Mouse (Mus musculus): ENCODE data around the gene Slc7a5. TPM values are rescaled to one million over a fixed set of nuclear protein-coding genes. Genes with fewer than 3 reads are reported as not detected.

Slc7a5 gene
- polyA plus RNA-seq, 1 experiment from 2014 or later = 10.5 TPM

- WGBS (ENCODE audit: insufficient replicate concordance) = 96% methylated on average over 9 of the region's 9 CpGs
- H3K27ac ChIP-seq (ENCODE audit: low read depth) = no peak overlapping the region
- peaks cover 70% of the 10 kb centered on the region for H3K36me3 ChIP-seq (replicated peaks; ENCODE audit: insufficient read depth, low read length)
- no peaks in the 10 kb centered on the region for H3K27me3 ChIP-seq (ENCODE audit: insufficient read depth, low read length)
- no peak for TF ChIP-seq EP300 (IDR thresholded peaks at IDR 0.05; ENCODE audit: low read depth)
- no peaks in the 10 kb centered on the region for H3K9me3 ChIP-seq (ENCODE audit: low read length)
- no peak overlapping the region for H3K4me2 ChIP-seq (ENCODE audit: low read depth, low read length)
- no peak overlapping the region for H3K4me3 ChIP-seq (ENCODE audit: low read depth, low read length)
- H3K9ac ChIP-seq (replicated peaks) = no peak overlapping the region
- DNase-seq (no peak), ATAC-seq (no peak)
- no peaks in the 10 kb centered on the region for H3K4me1 ChIP-seq (ENCODE audit: insufficient read depth)
These were observed 22.5 kb downstream of the Slc7a5 start for GRCm38 (mm10) chr8:121885001-121885400.

DNA sequence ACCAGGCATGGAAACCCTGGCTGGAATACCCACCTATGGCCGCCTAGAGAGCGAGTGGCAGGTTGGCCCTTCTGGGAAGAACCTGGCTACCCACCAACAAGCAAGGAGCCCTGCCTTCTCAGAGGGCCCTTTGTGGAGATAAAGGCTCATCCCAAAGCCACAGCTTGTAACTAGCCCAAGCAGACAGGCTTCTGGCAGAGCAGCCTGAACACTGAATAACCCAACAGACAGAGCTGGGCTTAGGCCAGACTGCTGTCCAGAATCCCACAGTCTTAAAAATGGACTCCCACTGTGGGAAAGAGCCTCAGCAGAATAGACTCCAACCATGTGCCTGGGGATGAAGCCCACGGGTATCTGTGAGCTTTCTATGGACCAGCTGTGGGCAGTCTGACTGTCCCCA is 23.3 kb downstream of the Slc7a5 start:
- H3K27me3 ChIP-seq (ENCODE audit: insufficient read depth, low read length) = no peaks in the 10 kb centered on the region
- no peak overlapping the region for H3K4me2 ChIP-seq (ENCODE audit: low read depth, low read length)
- H3K4me1 ChIP-seq (ENCODE audit: insufficient read depth) = no peaks in the 10 kb centered on the region
- H3K36me3 ChIP-seq (replicated peaks; ENCODE audit: insufficient read depth, low read length) = peaks cover 73% of the 10 kb centered on the region
- TF ChIP-seq CTCF (IDR thresholded peaks at IDR 0.05; ENCODE audit: low read depth) = no peak
- ATAC-seq = no peak
- DNase-seq = no peak
- H3K9ac ChIP-seq (replicated peaks) = no peak overlapping the region
- 92% methylated on average over 3 of the region's 3 CpGs for WGBS (ENCODE audit: insufficient replicate concordance)
- H3K4me3 ChIP-seq (ENCODE audit: low read depth, low read length) = no peak overlapping the region
- H3K9me3 ChIP-seq (ENCODE audit: low read length) = no peaks in the 10 kb centered on the region
- H3K27ac ChIP-seq (ENCODE audit: low read depth) = no peak overlapping the region

- Histone ChIP-seq H3K4me3 (ENCODE audit: low read depth, low read length) (no peak overlapping the region), H3K4me1 (ENCODE audit: insufficient read depth) (no peaks in the 10 kb centered on the region), H3K9ac (replicated peaks) (no peak overlapping the region), H3K4me2 (ENCODE audit: low read depth, low read length) (no peak overlapping the region), H3K36me3 (replicated peaks; ENCODE audit: insufficient read depth, low read length) (peaks cover 53% of the 10 kb centered on the region), H3K27ac (ENCODE audit: low read depth) (no peak overlapping the region), H3K9me3 (ENCODE audit: low read length) (no peaks in the 10 kb centered on the region), H3K27me3 (ENCODE audit: insufficient read depth, low read length) (no peaks in the 10 kb centered on the region)
- no peak for TF ChIP-seq EP300 (IDR thresholded peaks at IDR 0.05; ENCODE audit: low read depth)
- TF ChIP-seq CTCF (IDR thresholded peaks at IDR 0.05; ENCODE audit: low read depth) = no peak
- DNase-seq (no peak), ATAC-seq (no peak)
- WGBS (ENCODE audit: insufficient replicate concordance) = 93% methylated on average over 5 of the region's 5 CpGs
These were observed 25.6 kb downstream of the Slc7a5 start for GRCm38 (mm10) chr8:121881921-121882320.

GRCm38 (mm10) chr8:121880818-121881217 is 26.7 kb downstream of the Slc7a5 start:
- DNase-seq (no peak), ATAC-seq (no peak)
- Histone ChIP-seq H3K9ac (replicated peaks) (no peak overlapping the region), H3K4me2 (ENCODE audit: low read depth, low read length) (no peak overlapping the region), H3K27me3 (ENCODE audit: insufficient read depth, low read length) (no peaks in the 10 kb centered on the region), H3K4me1 (ENCODE audit: insufficient read depth) (peaks cover 2% of the 10 kb centered on the region; the same call in 1 of the 2 replicates), H3K9me3 (ENCODE audit: low read length) (no peaks in the 10 kb centered on the region), H3K4me3 (ENCODE audit: low read depth, low read length) (no peak overlapping the region), H3K27ac (ENCODE audit: low read depth) (no peak overlapping the region), H3K36me3 (replicated peaks; ENCODE audit: insufficient read depth, low read length) (peaks cover 42% of the 10 kb centered on the region)
- 82% methylated on average over 1 of the region's 1 CpGs for WGBS (ENCODE audit: insufficient replicate concordance)
- TF ChIP-seq CTCF (IDR thresholded peaks at IDR 0.05; ENCODE audit: low read depth) (no peak), EP300 (IDR thresholded peaks at IDR 0.05; ENCODE audit: low read depth) (no peak)

DNA sequence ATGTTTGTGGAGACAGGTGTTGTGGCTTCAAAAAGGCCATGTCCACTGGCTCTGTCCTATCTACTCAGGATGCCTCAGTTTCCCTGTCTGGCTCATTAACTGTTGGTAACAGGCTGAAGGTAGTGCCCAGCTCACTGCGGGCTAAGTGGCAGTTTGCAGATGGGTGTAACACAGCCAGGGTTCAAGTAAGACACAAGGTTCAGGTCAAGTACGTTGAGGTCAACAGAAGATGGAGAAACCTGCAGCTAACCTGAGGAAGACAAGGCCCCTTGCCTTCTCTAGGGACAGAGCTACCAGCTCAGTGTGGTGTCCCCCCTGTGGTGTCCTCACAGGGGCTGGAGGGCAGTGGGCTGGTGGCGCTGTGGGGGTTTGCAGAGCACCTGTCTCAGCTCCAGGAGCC is 27.8 kb downstream of the Slc7a5 start:
- ATAC-seq (no peak), DNase-seq (no peak)
- no peak overlapping the region for H3K9ac ChIP-seq (replicated peaks)
- no peak overlapping the region for H3K27ac ChIP-seq (ENCODE audit: low read depth)
- peaks cover 31% of the 10 kb centered on the region for H3K36me3 ChIP-seq (replicated peaks; ENCODE audit: insufficient read depth, low read length)
- H3K4me3 ChIP-seq (ENCODE audit: low read depth, low read length) = no peak overlapping the region
- no peak overlapping the region for H3K4me2 ChIP-seq (ENCODE audit: low read depth, low read length)
- H3K27me3 ChIP-seq (ENCODE audit: insufficient read depth, low read length) = no peaks in the 10 kb centered on the region
- H3K9me3 ChIP-seq (ENCODE audit: low read length) = no peaks in the 10 kb centered on the region
- WGBS (ENCODE audit: insufficient replicate concordance) = 95% methylated on average over 3 of the region's 3 CpGs
- peaks cover 10% of the 10 kb centered on the region for H3K4me1 ChIP-seq (ENCODE audit: insufficient read depth)
- no peak for TF ChIP-seq EP300 (IDR thresholded peaks at IDR 0.05; ENCODE audit: low read depth)
- no peak for TF ChIP-seq CTCF (IDR thresholded peaks at IDR 0.05; ENCODE audit: low read depth)

DNA sequence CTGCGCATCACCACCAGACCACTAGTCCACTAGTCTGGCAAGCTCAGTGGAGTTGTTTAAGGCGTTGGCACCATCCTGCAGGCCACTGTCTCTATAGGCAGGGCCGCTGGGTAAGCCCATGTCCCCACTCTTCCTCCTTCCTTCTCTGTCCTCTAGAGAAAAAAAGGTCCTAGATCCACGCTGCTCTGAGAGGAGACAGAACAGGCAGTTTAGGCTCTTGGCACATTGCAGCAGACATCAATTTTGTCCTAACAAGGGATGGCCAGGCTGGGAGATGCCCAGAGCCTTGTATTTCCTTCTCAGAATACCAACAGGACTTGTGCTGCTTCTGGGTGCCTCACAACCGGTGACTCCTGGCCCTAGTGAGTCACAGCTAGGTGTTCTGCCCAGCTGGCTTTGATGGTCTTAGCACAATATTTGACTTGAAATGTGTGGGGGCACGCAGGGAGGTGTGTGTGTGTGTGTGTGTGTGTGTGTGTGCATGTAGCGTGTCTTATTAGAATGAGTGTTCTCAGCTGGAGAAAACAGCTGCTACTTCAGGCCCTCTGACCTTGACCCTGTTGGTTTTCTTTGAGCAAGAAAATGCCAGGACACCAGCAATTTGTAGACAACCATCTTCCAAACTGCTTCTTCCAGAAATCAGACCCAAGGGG is 29.5 kb downstream of the Slc7a5 start:
- 84% methylated on average over 7 of the region's 7 CpGs for WGBS (ENCODE audit: insufficient replicate concordance)

More for the DNA sequence above, 29.5 kb downstream of the Slc7a5 start:
- H3K4me3 ChIP-seq (ENCODE audit: low read depth, low read length) = no peak overlapping the region
- peaks cover 11% of the 10 kb centered on the region for H3K4me1 ChIP-seq (ENCODE audit: insufficient read depth)
- DNase-seq (no peak), ATAC-seq (no peak)
- H3K27me3 ChIP-seq (ENCODE audit: insufficient read depth, low read length) = 0 out of 2 replicates have a peak, but pooled peaks cover under 1% of the 10 kb centered on the region
- H3K9me3 ChIP-seq (ENCODE audit: low read length) = no peaks in the 10 kb centered on the region
- H3K9ac ChIP-seq (replicated peaks) = no peak overlapping the region
- no peak overlapping the region for H3K27ac ChIP-seq (ENCODE audit: low read depth)
- no peak for TF ChIP-seq CTCF (IDR thresholded peaks at IDR 0.05; ENCODE audit: low read depth)
- no peak for TF ChIP-seq EP300 (IDR thresholded peaks at IDR 0.05; ENCODE audit: low read depth)
- peaks cover 18% of the 10 kb centered on the region for H3K36me3 ChIP-seq (replicated peaks; ENCODE audit: insufficient read depth, low read length)
- no peak overlapping the region for H3K4me2 ChIP-seq (ENCODE audit: low read depth, low read length)

Data from liver, postnatal 0 days (tissue).